Mouse (Mus musculus): ENCODE results near the gene Sdhd. TPM values are rescaled to one million over a fixed set of nuclear protein-coding genes. Genes with fewer than 3 reads are reported as not detected.
"Not testable (repeated sequence)": the region's sequence is repeated elsewhere in the genome, so short reads cannot be mapped to it uniquely, and the experiment has no call there.

Gene Sdhd
- polyA plus RNA-seq (2012; rRNA removed): 141 and 178 TPM in 2 replicates

- TF ChIP-seq CTCF (IDR thresholded peaks at IDR 0.05; ENCODE audit: borderline replicate concordance, extremely low read depth, insufficient read depth, insufficient read length) (no peak), POLR2A (IDR thresholded peaks at IDR 0.05; ENCODE audit: borderline replicate concordance, extremely low read depth, insufficient read depth, insufficient read length, poor library complexity, severe bottlenecking) (peak; percentile 65; the same call in 1 of the 2 replicates)
Measured at GRCm38 (mm10) chr9:50603189-50603997, at the start of gene Sdhd, which contains the start of gene Timm8b. Sdhd (minus strand) TSS chr9:50603812. Timm8b (plus strand) TSS chr9:50603910.

GRCm38 (mm10) chr9:50650503-50650902 is 46.9 kb upstream of the Sdhd start:
- no peak for TF ChIP-seq CTCF (IDR thresholded peaks at IDR 0.05; ENCODE audit: borderline replicate concordance, extremely low read depth, insufficient read depth, insufficient read length)
- no peak for TF ChIP-seq POLR2A (IDR thresholded peaks at IDR 0.05; ENCODE audit: borderline replicate concordance, extremely low read depth, insufficient read depth, insufficient read length, poor library complexity, severe bottlenecking)
- no peak for DNase-seq (ENCODE audit: low read depth)

More at GRCm38 (mm10) chr9:50603189-50603997, at the start of gene Sdhd, which contains the start of gene Timm8b:
- DNase-seq (ENCODE audit: low read depth): peak; percentile 98

GRCm38 (mm10) chr9:50646826-50647370 is 43.3 kb upstream of the Sdhd start:
- TF ChIP-seq POLR2A (IDR thresholded peaks at IDR 0.05; ENCODE audit: borderline replicate concordance, extremely low read depth, insufficient read depth, insufficient read length, poor library complexity, severe bottlenecking) (no peak), CTCF (IDR thresholded peaks at IDR 0.05; ENCODE audit: borderline replicate concordance, extremely low read depth, insufficient read depth, insufficient read length) (no peak)
- no peak for DNase-seq (ENCODE audit: low read depth)

- TF ChIP-seq CTCF (IDR thresholded peaks at IDR 0.05; ENCODE audit: borderline replicate concordance, extremely low read depth, insufficient read depth, insufficient read length): no peak
- no peak for TF ChIP-seq POLR2A (IDR thresholded peaks at IDR 0.05; ENCODE audit: borderline replicate concordance, extremely low read depth, insufficient read depth, insufficient read length, poor library complexity, severe bottlenecking)
- DNase-seq (ENCODE audit: low read depth): no peak
Measured at GRCm38 (mm10) chr9:50634270-50634669, 30.7 kb upstream of the Sdhd start.

GRCm38 (mm10) chr9:50633059-50633458 is 29.4 kb upstream of the Sdhd start:
- peak; percentile 4 for DNase-seq (ENCODE audit: low read depth)
- TF ChIP-seq CTCF (IDR thresholded peaks at IDR 0.05; ENCODE audit: borderline replicate concordance, extremely low read depth, insufficient read depth, insufficient read length) (peak; percentile 34; the same call in 1 of the 2 replicates), POLR2A (IDR thresholded peaks at IDR 0.05; ENCODE audit: borderline replicate concordance, extremely low read depth, insufficient read depth, insufficient read length, poor library complexity, severe bottlenecking) (no peak)

GRCm38 (mm10) chr9:50632016-50632688 is 28.5 kb upstream of the Sdhd start:
- TF ChIP-seq POLR2A (IDR thresholded peaks at IDR 0.05; ENCODE audit: borderline replicate concordance, extremely low read depth, insufficient read depth, insufficient read length, poor library complexity, severe bottlenecking) (no peak), CTCF (IDR thresholded peaks at IDR 0.05; ENCODE audit: borderline replicate concordance, extremely low read depth, insufficient read depth, insufficient read length) (no peak)
- DNase-seq (ENCODE audit: low read depth): no peak

GRCm38 (mm10) chr9:50630903-50631302 is 27.3 kb upstream of the Sdhd start:
- DNase-seq (ENCODE audit: low read depth): not testable (repeated sequence)

- no peak for TF ChIP-seq POLR2A (IDR thresholded peaks at IDR 0.05; ENCODE audit: borderline replicate concordance, extremely low read depth, insufficient read depth, insufficient read length, poor library complexity, severe bottlenecking)
- no peak for TF ChIP-seq CTCF (IDR thresholded peaks at IDR 0.05; ENCODE audit: borderline replicate concordance, extremely low read depth, insufficient read depth, insufficient read length)
- no peak for DNase-seq (ENCODE audit: low read depth)
Measured at GRCm38 (mm10) chr9:50617794-50618330, 14.2 kb upstream of the Sdhd start.

- TF ChIP-seq POLR2A (IDR thresholded peaks at IDR 0.05; ENCODE audit: borderline replicate concordance, extremely low read depth, insufficient read depth, insufficient read length, poor library complexity, severe bottlenecking) (peak; percentile 31; the same call in 1 of the 2 replicates), CTCF (IDR thresholded peaks at IDR 0.05; ENCODE audit: borderline replicate concordance, extremely low read depth, insufficient read depth, insufficient read length) (no peak)
- DNase-seq (ENCODE audit: low read depth): peak; percentile 97
Measured at GRCm38 (mm10) chr9:50616766-50617603, 13.4 kb upstream of the Sdhd start, which contains the start of the genes Pih1d2 and Nkapd1. Pih1d2 (plus strand) TSS chr9:50617321. Nkapd1 (minus strand) TSS chr9:50617464.

- no peak for TF ChIP-seq POLR2A (IDR thresholded peaks at IDR 0.05; ENCODE audit: borderline replicate concordance, extremely low read depth, insufficient read depth, insufficient read length, poor library complexity, severe bottlenecking)
- no peak for TF ChIP-seq CTCF (IDR thresholded peaks at IDR 0.05; ENCODE audit: borderline replicate concordance, extremely low read depth, insufficient read depth, insufficient read length)
- DNase-seq (ENCODE audit: low read depth): no peak
Measured at GRCm38 (mm10) chr9:50616161-50616560, 12.5 kb upstream of the Sdhd start.

Measured in brain, embryonic 14.5 days (tissue).